Mouse (Mus musculus): Measurements from ENCODE around the gene Arglu1. TPM values are rescaled to one million over a fixed set of nuclear protein-coding genes. Genes with fewer than 3 reads are reported as not detected.

Gene Arglu1
- total RNA-seq, 2 experiments from 2014 or later, result 50.9 to 75.9 TPM

GRCm38 (mm10) chr8:8623486-8623885, 66.8 kb downstream of the Arglu1 start:
- no peak for DNase-seq (ENCODE audit: low spot score in 2 of 2)

GRCm38 (mm10) chr8:8622476-8622875, 67.8 kb downstream of the Arglu1 start:
- no peak for DNase-seq (ENCODE audit: low spot score in 2 of 2)

- DNase-seq (ENCODE audit: low spot score in 2 of 2), result no peak
Measured at GRCm38 (mm10) chr8:8622031-8622430, 68.3 kb downstream of the Arglu1 start.

- no peak for DNase-seq (ENCODE audit: low spot score in 2 of 2)
Measured at GRCm38 (mm10) chr8:8621236-8621917, 68.9 kb downstream of the Arglu1 start.

GRCm38 (mm10) chr8:8620536-8620935, 69.8 kb downstream of the Arglu1 start:
- DNase-seq (ENCODE audit: low spot score in 2 of 2), result no peak

- DNase-seq (ENCODE audit: low spot score in 2 of 2), result no peak
Measured at GRCm38 (mm10) chr8:8619221-8620194, 70.8 kb downstream of the Arglu1 start.

Small RNAs within 50 kb of the gene (microRNA-seq; reads per million reads assigned to microRNA genes)
- not detected for gene Mir7654

Other genes starting within 250 kb of the Arglu1 start
- 10 to 100 TPM; 25.1 to 28.3 TPM for gene Efnb2, start 29.3 kb downstream of the Arglu1 start, total RNA-seq (2021)

Data from gastrocnemius, postnatal 4 days (tissue).